Mouse (Mus musculus) adipocyte (in vitro differentiated cells): ENCODE measurements around the gene Fntb.

Experiments
- DNase-seq: peaks from one replicate; pipeline ENCODE4 v3.0.0-alpha.2; 2016; ENCODE audit warnings: low spot score

Gene Fntb

GRCm38 (mm10) chr12:76887941-76888340, 122.6 kb downstream of the Fntb start:
- no peak for DNase-seq

- no peak for DNase-seq
These were observed 124.2 kb downstream of the Fntb start for GRCm38 (mm10) chr12:76889404-76890184.

- DNase-seq = no peak
These were observed 125.8 kb downstream of the Fntb start for GRCm38 (mm10) chr12:76891160-76891559.

- no peak for DNase-seq
These were observed 127.7 kb downstream of the Fntb start for GRCm38 (mm10) chr12:76892910-76893695.

GRCm38 (mm10) chr12:76894792-76895559, 129.6 kb downstream of the Fntb start:
- DNase-seq = no peak

DNA sequence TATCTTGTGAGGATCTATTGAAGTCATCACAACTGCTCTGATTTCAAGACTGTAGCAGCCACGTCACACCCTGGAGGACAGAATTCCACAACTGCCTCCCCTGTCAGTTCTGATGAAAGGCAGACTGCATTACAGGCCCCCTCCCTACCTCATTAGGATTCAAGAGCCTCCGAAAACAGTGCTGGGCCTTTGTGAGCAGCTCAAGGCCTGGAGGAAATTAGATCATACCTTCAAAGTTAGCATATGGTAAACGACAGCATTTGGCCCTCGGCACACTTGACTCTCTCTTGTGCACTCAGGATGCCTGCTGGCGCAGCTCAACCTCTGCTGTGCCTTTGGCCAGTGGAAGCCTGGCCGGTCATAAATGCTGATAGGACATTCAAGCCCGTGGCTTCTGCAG, 130.4 kb downstream of the Fntb start:
- DNase-seq = no peak

DNA sequence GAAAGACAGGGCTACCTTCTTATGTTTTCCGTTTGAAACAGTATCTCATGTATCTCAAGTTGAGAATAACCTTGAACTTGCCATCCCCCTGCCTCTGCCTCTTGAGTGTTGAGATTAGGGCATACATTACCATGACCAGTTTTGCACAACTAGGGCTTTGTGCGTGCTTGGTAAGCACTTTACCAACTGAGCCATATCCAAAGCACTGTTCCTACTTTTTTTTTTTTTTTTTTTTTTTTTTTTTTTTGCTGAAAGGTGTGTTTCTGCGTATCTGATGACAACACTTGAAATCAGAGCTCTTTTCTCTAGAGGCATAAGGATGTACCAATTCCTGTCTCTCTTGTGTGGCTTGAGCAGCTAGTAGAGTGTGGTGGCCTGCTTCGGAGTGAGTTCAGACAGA, 131.2 kb downstream of the Fntb start:
- no peak for DNase-seq

DNA sequence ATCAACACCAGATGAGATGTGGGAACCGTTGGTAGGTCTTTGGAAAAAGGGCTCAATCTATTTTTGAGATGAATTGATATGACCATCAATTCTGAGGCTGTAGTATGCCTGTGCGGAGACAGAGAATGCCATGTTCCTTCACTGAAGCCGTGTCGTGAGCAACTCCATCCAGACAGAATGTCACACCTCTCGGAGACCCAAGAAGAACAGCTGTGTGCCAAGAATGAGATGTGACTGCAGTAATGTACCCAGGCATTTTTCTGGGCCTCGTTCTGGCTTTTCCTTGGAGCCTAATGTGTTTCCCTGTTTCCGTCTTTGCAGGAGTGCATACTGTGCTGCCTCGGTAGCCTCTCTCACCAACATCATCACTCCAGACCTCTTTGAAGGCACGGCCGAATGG, 131.6 kb downstream of the Fntb start:
- DNase-seq = no peak

- no peak for DNase-seq
These were observed 132.8 kb downstream of the Fntb start for GRCm38 (mm10) chr12:76898141-76898540.

DNA sequence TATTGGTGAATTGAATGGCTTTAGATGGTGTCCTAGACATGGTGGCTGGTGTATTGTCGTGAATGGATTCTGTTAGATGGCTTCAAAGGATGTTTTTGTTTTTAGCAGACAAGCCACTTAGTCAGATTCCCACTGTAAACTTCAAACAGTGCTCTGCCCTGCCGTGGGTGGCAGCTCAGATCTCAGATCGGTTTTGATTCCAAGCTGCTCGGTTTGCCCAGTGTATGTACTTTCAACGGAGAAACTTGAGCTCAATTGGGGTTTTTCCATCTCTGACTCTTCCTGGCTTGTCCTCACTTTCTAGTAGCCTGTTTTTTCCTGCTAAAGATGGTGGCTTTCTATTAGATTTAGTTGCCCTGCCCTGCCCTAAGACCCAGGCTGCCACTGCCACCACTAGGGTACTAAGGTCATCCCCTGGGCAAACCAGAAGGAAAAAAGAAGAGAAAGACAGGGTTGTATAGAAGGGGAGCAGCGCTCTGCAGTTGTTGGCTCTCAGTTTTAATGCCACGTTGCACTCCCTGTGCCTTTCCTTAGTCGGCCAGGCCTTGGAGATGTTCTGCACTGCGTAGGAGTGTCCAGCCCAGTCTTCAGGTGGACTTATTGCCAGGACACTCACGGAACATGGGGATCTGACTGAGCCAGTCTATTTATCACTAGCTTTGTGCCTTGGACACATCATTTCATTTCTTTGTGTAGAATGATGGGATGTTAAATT, 134.0 kb downstream of the Fntb start:
- DNase-seq = no peak

DNA sequence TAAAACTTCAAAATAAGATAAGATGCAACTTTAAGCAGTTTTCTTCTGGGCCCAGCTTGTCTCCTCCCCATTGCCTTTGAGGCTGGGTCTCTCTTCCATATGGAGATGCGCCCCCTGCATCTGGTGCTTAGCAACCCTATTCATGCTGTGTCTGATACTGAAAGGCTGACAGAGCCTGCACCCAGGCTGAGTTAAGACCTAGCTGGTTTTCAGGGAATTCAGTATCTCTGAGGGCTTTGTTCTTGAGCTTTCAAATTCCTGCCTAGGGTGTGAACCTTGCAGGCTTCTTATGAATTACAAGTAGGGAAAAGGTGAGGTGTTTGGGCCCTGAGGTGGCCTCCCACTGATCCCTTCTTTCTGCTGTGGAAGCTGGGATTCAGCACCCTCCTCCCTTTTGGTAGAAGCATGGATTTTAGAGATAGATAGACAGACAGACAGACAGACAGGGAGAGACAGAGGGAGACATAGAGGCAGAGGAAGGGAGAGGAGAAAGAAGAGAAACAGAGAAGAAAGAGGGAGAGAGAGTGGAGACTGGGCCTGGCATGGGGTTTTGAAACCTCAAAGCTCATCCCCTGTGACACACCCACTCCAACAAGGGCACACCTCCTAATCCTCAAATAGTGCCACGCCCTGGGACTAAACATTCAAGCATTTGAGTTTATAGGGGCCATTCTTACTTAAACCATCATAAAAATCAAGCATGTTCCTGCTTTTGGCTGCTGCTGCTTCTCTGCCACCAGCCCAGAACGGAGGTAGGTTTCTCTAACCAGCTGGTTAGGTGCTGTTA, 136.3 kb downstream of the Fntb start:
- no peak for DNase-seq

GRCm38 (mm10) chr12:76906278-76906677, 140.9 kb downstream of the Fntb start:
- DNase-seq = no peak

GRCm38 (mm10) chr12:76909218-76909617, 143.8 kb downstream of the Fntb start:
- no peak for DNase-seq

- DNase-seq = no peak
These were observed 145.0 kb downstream of the Fntb start for GRCm38 (mm10) chr12:76910258-76910940.

- no peak for DNase-seq
These were observed 145.9 kb downstream of the Fntb start for GRCm38 (mm10) chr12:76911171-76911726.

- no peak for DNase-seq
These were observed 146.8 kb downstream of the Fntb start for GRCm38 (mm10) chr12:76912193-76912592.

DNA sequence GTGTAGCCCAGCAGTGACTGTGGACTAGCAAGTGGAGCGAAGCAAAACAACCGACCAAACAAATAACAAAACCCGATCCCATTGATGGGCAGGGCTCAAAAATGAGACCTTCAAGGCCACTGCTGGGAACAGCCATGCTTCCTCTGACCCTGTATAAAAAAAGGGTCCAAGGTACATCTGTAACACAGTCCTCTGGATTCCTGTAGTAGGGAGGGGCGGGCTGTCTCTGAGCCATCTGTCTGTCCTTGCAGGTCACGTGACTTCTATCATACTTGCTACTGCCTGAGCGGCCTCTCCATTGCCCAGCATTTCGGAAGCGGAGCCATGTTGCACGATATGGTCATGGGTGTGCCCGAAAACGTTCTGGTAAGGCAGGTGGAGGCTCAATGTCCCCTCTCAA, 150.8 kb downstream of the Fntb start:
- no peak for DNase-seq

DNA sequence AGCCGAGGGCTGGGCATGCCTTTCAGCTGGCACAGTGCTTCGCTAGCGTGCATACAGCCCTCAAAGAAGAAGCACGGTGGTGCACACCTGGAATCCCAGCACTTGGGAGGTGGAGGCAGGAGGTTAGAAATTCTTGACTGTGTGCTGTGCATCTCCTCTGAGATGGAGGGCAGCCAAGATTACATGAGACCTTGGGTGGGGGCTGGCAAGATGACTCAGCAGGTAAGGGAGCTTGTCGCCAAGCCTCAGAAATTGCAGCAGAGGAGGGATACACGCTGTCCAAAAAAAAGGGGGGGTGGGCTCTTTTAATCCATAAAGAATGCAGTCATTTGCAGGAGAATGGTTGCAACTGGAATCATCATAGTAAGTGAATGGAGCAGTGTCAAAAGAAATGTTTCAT, 152.7 kb downstream of the Fntb start:
- no peak for DNase-seq

DNA sequence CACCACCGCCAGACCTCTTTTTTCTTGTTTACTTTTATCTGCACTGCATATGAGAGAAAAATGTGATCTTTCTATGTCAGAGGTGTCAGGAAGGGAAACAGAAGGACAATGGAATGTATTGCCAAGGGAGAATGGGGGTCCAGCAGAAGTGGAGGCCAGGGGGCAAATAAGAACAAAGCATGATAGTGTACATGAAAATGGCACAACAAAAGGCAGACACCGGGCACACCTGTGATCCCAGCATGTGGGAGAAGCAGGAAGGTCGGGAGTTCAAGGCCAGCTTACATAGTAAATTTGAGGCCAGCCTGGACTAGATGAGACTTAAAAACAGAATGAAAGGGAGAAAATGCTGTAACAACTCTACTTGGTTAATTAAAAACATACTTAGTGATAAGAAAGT, 153.5 kb downstream of the Fntb start:
- DNase-seq = no peak

GRCm38 (mm10) chr12:76920398-76920797, 155.0 kb downstream of the Fntb start:
- no peak for DNase-seq
